Mouse (Mus musculus): ENCODE results near the gene Foxo3.

DNA sequence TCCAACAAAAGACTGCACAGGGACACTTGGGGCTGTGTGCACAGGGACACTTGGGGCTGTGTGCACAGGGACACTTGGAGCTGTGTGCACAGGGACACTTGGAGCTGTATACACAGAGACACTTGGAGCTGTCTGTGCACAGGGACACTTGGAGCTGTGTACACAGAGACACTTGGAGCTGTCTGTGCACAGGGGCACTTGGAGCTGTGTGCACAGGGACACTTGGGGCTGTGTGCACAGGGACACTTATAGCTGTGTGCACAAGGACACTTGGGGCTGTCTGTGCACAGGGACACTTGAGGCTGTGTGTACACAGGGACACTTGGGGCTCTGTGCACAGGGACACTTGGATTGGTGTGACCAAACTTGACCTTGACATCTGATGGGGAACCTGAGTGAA lies 47.4 kb upstream of the Foxo3 start:
- no peak for TF ChIP-seq CTCF (IDR thresholded peaks at IDR 0.05; ENCODE audit: borderline replicate concordance, insufficient read depth, low read length)
- TF ChIP-seq POLR2A (IDR thresholded peaks at IDR 0.05; ENCODE audit: low read depth, low read length) = no peak

Data from embryonic fibroblast, embryonic 13.5 days (primary cell).